Mouse (Mus musculus) layer of hippocampus, postnatal 36 days (tissue): ENCODE results near the gene Mocs2. TPM values are rescaled to one million over a fixed set of nuclear protein-coding genes. Genes with fewer than 3 reads are reported as not detected.

Experiments used
- DNase-seq, 2 experiments: peaks; one replicate each; pipeline ENCODE4 v3.0.0; 2022
- total RNA-seq, 2 experiments: library from RNA; stranded (reverse); gene quantifications; 2 replicates each; pipeline ENCODE4 v1.2.3; 2021

The Mocs2 gene
- total RNA-seq = 10 to 100 TPM; 82.4 to 88.7 TPM

DNA sequence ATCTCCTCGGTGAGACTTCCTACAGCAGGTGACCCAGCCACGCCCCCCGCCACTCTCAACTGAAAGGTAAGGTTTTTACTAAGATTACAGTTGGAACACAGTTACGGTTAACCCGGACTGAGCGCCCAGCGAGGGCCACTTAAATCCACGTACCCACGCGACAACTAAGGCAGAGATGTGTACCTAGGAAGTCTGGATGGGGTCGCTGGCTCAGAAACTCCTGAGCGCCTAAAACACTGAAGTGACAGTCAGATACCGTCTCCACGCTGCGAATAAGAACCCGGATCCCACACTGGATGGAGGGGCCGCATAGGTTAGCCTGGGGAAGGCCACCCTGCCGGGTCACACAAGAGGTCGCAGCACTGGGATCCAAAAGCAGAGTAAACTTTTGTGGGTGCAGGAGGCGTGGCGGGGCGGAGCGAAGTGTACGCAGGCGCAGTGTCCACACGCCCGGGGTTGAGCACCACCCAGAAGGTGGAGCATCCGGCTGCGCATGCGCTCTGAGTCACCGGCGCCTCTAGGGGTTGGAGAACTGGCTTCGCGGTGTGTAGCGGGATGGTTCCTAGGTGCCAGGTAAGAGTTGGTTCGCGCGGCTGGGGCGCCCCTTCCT lies at the start of gene Mocs2:
Mocs2 (plus strand) TSS at position 486 of the 610 bp plus-strand sequence.
- peak; percentile 87 to 88 for DNase-seq

DNA sequence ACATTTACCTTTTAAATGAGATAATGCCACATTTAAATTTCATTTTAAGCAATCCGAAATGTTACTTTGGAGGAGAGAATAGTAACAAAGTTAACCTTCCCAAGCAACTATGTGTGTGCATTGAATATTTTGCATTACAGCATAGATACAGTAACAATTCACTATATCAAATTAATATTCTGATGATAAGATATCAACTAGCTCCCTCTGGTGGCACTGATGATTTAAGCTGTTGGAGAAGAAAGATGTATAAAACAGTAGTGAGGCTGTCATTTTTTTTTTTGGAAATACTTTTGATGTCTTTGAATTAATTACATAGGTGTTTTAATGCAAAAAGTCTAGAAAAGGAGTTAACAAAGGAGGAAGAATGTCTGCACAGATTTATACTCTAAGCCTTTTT lies 26.5 kb upstream of the Mocs2 start:
- no peak for DNase-seq

DNA sequence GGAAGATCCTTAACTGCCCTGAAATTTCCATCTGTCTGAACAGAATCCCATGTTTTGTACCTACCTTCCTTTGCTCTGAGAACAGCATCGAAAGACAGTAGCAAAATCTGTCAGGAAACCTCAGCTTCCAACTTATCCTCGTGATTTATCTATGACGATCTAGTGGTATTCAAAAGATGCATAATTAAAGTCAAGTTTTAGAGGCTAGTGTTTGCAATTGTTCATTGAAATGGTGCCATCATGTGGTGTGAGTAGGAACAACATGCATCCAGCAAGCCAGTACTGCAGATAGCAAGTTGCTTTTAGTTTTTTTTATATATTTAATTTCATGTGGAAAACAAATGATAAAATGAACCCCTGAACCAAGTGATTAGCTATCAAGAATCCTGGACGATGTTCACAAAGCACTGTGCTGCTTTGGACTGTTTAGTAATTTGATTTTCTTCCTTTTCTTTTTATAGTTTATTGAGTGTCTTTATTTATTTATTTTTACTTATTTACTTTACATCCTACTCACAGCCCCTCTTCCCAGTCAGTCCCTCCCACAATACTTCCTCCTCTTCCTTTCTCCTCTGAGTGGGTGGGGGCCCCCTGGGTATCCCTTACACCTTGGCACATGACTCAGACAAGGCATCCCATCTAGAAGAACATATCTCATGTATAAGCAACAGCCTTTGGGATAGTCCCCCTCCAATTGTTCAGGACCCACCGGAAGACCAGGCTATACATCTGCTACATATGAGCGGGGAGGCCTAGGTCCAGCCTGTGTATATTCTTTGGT lies 24.6 kb upstream of the Mocs2 start:
- DNase-seq = peak; percentile 34 to 70

DNA sequence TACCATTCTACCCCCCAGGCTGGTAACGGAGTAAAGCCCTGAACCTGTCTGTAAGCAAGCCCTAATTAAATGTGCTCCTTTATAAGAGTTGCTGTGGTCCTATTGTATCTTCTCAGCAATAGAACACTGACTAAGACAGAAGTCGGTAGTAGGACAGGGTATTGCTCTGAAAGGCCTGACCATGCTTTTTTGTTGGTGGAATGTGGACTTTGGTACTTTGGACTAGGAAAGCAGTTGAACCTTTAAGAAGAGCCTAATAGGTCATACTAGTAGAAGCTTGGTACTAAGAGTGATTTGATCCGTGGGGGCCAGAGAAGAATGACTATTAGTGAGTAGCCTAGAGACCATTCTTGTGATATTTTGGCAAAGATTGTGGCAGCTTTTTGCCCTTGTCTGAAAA lies 16.2 kb upstream of the Mocs2 start:
- DNase-seq = no peak

DNA sequence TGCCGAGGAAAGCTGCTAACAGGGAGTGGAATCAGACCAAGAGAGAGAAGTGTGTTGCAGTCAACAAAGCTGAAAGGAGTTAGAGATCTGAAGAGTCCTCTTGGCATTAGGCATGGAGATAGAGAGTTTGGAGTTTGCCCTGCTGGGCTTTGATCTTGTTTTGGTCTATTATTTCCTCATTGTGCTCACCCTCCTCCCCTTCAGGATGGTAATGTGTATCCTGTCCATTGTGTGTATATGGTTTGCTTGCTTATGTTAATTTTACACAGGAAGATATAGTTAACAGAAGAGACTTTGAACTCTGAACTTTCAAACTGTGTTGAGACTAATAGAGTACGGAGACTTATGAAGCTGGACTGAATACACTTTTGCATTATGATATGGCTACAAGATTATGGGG lies 15.1 kb upstream of the Mocs2 start:
- DNase-seq = no peak

DNA sequence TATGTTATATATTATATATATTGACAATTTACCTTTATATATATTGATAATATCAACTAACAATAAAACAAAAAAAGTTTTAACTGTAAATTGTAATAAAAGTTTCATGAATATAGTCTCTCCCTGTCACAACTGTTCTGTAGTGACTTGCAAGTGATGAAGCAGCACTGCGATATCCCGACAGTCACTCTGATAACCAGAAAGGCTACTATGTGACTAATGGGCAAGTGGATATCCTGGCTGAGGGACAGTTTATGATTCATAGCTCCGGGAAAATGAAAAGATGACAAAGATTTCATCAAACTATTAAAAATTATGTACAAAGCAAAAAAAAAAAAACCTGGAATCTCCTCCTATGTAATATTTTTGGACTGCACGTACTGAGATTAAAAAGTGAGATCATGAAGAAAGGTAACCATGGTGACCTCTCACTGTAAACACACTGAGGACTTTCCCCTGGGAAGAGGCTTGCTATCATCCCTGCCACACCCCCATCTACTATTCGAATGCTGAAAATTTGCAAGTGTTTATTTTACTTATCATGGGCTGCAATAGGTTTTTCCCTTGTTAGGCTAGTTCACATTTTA lies 8.3 kb upstream of the Mocs2 start:
- DNase-seq = no peak

DNA sequence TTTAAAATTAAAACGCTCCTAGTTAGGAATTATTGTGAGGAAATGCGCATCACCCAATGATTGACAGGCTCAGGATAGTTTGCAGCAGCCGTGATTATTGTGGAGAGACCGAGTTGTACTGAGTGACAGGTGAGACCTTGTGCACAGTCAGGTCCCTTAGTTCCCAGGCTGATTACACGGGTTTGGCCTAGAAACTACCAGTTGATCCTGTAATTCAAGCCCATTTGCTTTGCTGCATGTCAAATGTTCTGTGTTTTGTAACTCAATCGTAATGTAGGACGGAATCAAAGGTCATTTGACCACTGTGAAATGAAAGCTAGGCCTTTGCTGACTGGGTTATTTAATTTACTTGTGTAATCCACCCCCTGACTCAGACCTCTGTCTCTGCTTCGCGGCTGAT lies 477 bp downstream of the Mocs2 start:
- no peak for DNase-seq

DNA sequence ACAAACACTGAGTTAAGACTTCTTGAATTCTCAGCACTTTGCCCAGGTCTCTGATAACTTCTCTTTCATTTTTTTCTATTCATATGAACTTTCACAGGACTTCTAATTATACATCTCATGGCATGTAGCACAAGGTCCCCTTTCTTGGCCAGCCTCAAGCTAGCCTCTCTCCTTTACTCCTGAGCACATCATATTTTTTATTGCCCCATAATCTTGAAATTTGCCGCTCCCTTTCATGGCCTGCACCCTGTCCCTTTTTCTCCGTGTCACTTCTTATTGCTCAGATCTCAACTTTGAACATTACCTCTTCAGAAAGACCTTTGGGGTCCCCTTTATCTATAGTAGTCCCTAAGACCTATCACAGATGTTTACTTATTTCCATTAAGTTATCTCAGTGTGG lies 4.8 kb downstream of the Mocs2 start:
- no peak for DNase-seq

DNA sequence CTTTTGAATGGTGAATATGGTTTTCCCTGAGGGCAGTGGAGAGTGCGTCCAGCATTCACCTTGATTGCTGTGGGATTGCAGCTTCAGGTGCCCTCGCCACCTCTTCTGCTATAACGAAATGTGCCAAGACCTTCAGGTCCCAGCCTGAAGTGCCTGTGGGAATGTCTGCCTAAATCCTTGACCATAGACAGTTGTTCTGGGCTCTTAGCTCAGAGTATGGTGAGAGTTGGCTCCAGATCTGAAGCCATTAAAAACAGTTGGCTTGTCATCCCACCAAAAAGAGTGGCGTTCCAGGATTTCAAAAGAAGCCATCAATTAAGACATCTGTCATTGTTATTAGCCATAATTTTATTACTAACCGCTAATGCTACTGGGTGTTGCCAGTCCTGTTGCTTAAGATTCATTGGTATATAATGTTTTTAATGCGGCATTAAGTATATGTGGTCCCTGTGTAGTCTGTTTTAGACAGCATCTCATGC lies 7.4 kb downstream of the Mocs2 start:
- no peak for DNase-seq

DNA sequence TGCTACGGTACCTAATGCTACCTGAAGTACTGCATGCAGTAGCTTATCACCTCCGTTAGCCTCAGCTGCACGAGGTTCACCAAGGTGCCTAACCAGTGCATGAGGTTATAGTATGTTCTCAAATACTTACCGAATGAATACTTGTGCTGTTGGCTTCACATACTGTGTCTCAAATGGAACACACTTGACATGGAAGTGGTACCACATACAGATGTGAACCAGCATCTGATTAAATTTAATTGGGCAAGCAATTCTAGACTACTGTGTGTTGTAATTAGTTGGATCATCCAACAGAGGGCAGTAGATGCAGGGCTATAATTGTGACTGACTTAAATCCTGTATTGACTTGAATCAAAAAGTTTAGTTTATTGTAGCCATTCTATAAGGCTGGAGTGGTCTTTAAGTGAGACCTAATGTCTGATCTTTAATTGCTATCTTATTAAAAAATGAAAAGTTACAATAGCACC lies 13.4 kb downstream of the Mocs2 start:
- DNase-seq = no peak

DNA sequence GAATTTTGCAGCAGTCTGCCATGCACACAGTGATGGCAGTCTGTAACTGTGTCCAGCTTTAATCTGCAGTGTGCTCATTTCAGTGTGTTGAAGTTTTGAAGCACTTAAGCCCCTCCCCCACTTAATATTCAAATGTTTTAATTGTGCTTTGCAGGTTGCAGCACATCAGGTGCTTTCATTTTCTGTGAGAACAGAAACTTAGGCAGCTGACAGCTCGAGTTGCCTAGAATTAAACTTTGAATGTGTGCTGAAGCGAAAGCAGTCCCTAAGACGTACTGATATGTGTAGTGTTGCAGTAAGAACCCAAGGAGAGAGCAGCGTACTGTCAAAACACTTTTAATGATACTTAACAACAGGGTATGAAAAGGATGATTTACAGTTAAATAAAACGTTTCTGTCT lies 14.7 kb downstream of the Mocs2 start:
- DNase-seq = no peak

DNA sequence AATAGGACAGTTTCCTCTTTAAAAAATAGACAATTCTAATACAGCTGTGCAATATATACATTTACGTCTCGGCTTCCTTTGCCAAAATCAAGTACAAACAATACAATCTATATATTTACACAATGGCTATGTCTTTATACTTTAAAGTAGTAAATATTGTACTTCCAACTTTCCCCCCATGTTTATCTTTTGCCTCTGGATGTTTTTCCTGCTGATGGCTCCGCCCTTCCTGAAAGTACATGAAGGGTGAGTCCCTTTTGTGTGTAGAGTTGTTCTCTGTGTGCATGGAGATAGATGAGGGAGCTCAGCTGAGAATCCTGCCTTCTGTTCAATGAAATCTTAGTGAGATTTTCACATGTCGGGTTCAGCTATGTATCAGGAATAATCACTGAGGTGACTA lies 15.3 kb downstream of the Mocs2 start:
- no peak for DNase-seq

DNA sequence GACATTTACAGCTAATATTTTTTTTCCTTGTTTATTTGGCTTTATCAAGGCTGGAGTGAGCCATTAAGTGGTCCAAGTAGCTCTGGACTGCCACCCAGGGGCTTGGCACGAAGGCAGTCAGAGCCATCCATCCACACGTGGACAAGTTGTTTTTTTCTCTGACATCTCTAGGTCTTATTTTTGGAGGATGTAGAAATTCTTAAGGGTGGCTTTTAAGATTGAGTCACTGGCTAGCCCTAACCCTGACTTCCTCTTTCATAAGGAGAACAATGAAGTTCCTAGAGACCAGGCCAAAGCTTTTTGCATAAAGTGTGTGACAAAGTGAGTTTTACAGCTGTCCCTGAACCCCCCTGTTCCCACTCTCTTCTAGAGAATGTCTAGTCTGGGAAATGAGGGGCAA lies 16.5 kb downstream of the Mocs2 start:
- DNase-seq = no peak

DNA sequence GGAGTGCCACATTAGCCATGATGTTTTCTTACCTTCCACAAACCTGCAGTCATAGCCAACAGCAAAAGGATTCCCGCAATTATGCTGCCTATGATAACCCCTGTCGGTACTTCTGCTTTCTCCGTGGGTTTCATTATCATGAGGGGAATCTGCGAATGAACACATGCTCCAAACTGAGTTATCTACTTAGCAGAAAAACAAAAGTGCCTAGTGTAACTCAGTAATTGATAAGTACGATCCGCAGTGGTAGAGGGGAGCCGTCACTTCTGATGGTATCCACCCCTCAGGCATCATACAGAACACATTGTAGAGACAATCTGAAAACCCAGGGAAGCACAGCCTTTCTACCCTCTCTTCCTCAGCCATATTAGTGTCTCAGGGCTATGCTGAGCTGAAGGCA lies 19.0 kb downstream of the Mocs2 start:
- DNase-seq = no peak

DNA sequence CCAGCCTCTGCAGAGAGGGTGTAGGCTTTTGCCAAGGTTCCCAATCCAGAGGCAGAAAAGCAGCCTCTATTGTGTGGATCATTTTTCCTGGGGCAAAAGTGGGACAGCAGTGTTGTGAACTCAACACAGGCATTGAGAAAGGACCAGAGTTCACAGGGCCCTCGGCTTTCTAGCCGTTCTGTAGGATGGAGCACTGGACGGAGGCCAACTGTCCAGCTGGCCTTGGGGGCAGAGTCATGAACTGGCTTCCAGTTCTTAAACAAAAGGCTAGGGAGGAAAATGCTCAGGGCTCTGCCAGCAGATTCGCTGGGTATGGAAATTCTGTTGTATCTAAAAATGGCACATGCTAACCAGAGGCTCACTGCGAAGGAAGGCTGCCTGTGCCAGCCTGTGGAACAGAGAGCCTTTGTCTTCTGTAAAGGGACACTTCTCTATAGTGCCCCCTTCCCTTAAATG lies 20.5 kb downstream of the Mocs2 start:
- DNase-seq = peak; percentile 57 to 70

DNA sequence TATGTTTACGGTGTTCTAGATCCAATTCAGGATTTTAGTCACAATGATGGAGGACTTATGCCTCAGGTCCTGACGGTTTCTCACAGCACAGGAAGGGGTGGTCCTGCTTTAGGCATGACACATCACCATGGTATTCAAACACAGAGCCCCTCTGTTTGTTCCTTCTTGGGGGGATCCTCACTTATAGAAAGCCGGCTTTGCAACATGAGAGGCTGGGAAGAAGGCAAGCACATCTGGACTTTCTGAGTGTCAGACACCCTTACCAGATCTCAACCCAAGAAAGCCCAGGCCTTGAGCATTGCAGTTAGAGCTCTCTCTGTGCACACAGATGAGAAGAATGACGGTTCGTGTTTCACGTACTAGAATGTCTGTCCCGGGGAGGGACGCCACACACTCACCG lies 21.1 kb downstream of the Mocs2 start:
- DNase-seq = no peak

DNA sequence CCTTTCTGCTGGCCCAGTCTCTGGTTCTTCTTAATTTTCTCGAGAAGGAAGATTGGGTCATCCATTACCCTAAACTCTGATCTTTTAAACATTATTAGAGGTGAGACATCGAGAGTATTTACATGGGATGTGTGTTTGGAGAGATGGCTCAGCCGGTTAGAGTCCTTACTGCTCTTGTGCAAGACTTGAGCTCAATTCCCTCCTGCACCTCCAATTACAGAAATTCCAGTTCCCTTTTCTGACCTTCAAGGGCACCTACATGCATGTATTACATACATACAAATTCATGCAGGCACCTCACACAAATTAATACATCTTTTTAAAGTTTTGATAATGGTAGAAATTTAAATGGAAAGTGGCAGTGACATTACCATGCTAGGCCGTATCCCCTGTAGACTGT lies 22.5 kb downstream of the Mocs2 start:
- DNase-seq = no peak

DNA sequence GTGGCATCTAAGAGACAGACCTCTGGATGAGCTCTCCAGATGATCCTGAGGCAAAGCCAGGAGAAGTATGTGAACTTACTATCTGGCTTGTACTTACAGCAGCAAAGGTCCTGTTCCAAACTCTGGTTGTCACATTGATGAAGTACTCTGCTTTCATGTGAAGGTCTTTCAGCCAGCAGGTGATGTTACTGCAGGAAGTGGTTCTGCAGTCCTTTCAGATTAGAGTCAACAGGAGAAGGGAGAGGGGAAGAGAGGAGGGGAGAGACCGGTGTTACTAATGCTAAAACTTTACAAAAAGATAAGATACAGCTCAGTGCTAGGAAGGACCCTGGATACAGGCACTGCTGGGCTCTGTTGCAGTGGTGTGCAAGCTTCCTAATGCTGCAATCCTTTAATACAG lies 25.3 kb downstream of the Mocs2 start:
- no peak for DNase-seq

DNA sequence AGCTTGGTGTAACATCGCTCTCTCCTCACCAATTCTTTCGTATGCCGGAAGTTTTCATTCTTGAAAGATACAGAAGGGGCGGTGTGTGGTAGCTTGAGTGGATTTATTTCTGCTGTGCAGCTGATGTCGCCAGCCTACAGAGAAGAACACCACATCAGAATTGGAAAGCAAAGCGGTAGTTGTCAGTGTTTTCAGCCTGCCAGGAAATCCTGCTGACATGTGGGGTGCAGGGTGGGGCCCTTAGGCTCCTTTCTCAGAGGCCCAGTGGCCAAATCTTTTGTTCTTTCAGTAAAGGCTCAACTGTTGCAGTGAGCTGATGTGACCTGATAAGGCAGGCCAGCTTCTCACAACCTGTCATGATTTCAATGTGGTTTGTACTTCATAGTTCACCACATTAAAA lies 27.8 kb downstream of the Mocs2 start:
- no peak for DNase-seq

DNA sequence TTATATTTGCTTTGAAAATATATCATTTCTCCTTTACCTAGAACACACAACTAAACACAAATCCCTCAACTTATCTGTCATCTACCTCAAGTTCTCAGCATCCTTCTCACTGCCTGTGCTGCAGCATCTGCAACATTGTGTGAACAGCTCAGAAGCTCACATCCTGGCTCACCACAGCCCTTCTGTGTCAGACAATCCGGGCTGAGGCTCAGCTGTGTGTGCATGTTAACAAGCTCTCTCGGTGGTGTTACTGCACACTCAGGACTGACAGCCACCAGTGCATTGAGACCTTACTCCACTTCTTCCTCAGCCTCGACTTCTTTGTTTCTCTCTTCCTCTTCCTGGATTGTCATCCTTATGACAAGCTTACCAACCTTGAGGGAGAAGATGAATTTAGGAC lies 30.9 kb downstream of the Mocs2 start:
- DNase-seq = no peak

DNA sequence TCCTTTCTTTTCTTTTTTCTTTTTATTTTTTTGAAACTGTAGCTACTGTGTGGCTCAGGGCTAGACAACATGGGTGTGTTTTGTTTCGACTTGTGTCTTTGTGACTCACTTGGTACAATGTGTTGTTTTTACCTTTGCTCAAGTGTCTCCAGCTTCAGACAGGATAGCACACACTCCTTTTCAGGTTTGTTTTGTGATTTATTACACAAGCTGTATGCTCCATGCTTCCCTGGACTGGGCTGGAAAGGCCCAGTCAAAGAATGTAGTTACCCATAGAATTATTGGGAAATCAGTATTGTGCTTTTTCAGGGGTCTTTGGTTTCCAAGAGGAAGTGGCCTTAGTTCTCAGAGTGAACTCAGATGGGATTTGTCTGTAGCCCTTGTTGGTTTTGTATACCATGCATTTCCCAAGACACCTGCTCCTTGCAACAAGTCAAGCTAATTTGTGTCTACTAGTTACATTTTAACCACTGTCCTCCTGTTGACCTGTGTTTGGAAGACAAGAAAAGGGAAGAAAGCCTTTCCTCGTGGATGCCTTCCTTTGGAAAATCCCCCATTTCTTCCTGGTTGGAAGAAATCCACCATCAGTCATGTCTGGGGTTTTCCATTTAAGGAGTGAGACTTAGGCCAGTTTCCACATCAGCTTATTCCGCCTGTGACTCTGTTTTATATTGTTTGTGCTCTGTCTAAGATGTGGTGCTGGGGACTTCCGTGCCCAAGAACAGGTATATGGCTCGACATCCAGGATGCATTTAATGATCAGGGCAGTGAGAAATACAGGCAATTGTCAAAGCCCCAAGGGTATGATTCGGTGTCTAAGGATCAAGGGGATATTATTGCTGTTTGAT lies 34.5 kb downstream of the Mocs2 start:
- DNase-seq = no peak

DNA sequence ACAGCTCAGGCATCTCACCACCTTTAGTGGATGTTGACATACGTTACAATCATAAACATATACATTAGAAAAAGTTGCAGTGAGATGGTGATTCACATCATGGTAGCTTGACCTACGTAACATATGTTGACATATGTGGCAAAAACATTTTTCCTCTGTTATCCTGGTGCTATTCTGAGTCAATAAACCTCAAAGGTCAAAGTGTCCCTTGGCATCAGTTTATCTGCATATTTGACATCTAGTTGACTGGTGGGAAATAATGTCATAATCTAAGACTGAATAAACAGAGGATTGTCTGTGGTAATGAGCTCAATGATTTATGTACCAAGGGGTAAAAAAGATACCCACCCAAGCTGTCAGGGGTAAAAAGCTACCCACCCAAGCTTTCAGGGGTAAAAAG lies 35.1 kb downstream of the Mocs2 start:
- no peak for DNase-seq

DNA sequence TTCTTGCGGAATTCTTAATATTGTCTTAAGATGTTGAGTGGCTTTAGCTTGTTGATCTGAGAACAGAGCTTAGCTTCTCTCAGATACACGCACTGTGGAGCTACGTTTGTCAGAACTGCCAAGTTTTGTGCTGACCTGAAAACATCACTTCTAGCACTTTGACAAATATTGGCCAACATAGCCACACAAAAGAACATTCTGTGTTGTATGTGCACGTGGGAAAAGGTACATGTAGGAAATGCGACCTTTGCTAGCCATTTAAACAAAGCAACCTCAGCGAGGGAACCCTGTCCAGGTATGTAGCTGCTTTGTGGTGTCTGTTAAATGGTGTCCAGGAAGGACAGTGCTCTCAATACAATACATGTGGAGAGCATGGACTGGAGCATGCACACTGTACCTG lies 36.0 kb downstream of the Mocs2 start:
- DNase-seq = no peak
